Mouse (Mus musculus) heart, postnatal 0 days (tissue): Measurements from ENCODE around the gene Napsa. TPM values are rescaled to one million over a fixed set of nuclear protein-coding genes. Genes with fewer than 3 reads are reported as not detected.

Experiments
- ATAC-seq: fragments of 200-750 bp; cut with Nextera tagmentation; 2 replicates; pipeline ENCODE4 v1.8.0; 2017; ENCODE audit warnings: low read depth, moderate number of reproducible peaks, moderate library complexity; ENCODE audit not compliant: insufficient read depth
- DNase-seq: peaks from one replicate; pipeline ENCODE4 v3.0.0-alpha.2; 2016; ENCODE audit warnings: low spot score
- H3K27ac ChIP-seq: fragments of 300-500 bp; sonication (generic); 2 replicates; pipeline ENCODE4 v1.5.1; 2014; ENCODE audit warnings: low read depth, mild to moderate bottlenecking
- H3K27me3 ChIP-seq: fragments of 300-500 bp; sonication (generic); 2 replicates; pipeline ENCODE4 v1.6.1; 2014; ENCODE audit warnings: low read length, mixed read lengths; ENCODE audit not compliant: control insufficient read depth, insufficient read depth
- H3K36me3 ChIP-seq: fragments of 300-500 bp; sonication (generic); replicated peaks from 2 replicates; pipeline ENCODE4 v1.6.1; 2014; ENCODE audit warnings: low read length, mixed read lengths; ENCODE audit not compliant: control insufficient read depth, insufficient read depth
- H3K4me1 ChIP-seq: fragments of 300-500 bp; sonication (generic); 2 replicates; pipeline ENCODE4 v1.6.1; 2014; ENCODE audit warnings: antibody characterized with exemption; ENCODE audit not compliant: control insufficient read depth, insufficient read depth
- H3K4me2 ChIP-seq: fragments of 300-500 bp; sonication (generic); 2 replicates; pipeline ENCODE4 v1.6.1; 2014; ENCODE audit warnings: low read depth, mild to moderate bottlenecking, low read length, moderate library complexity
- H3K4me3 ChIP-seq: fragments of 300-500 bp; sonication (generic); 2 replicates; pipeline ENCODE4 v1.5.1; 2014; ENCODE audit warnings: low read depth, low read length
- H3K9ac ChIP-seq: fragments of 300-500 bp; sonication (generic); replicated peaks from 2 replicates; pipeline ENCODE4 v1.6.1; 2014; ENCODE audit warnings: low read depth, low read length, mixed read lengths
- H3K9me3 ChIP-seq: fragments of 300-500 bp; sonication (generic); replicated peaks from 2 replicates; pipeline ENCODE4 v1.6.1; 2016; ENCODE audit warnings: low read length; ENCODE audit not compliant: control insufficient read depth
- CTCF ChIP-seq: IDR thresholded peaks from 2 replicates; pipeline ENCODE4 v1.5.1; 2016; ENCODE audit warnings: antibody characterized with exemption, control low read depth, low read depth
- EP300 ChIP-seq: IDR thresholded peaks from 2 replicates; pipeline ENCODE4 v1.6.1; 2016; ENCODE audit warnings: antibody characterized with exemption, low read depth
- WGBS: fragments of 180-500 bp; shearing (Covaris S2); extraction: QIAGEN DNeasy Blood & Tissue Kit; methylation state at CpG from one replicate; pipeline ENCODE4 v1.1.7; 2014; 5-methylcytosine and 5-hydroxymethylcytosine counted together
- microRNA-seq: library from miRNA; unstranded; fragments of <30 nt; microRNA quantifications from one replicate; pipeline ENCODE4, GENCODE M21; 2016
- polyA plus RNA-seq: library from polyadenylated mRNA; unstranded; fragments of >200 nt; fragmentation: Nextera tagmentation; extraction: Ambion mirVana; gene quantifications from 2 replicates; pipeline ENCODE4 v1.2.1, GENCODE M21; 2015
- total RNA-seq: library from RNA; depleted of rRNA; stranded (reverse); fragments of >200 nt; gene quantifications from 2 replicates; pipeline ENCODE4 v1.2.3, GENCODE M21; 2014; ENCODE audit warnings: low replicate concordance; rRNA removed

Napsa gene
- total and polyA plus RNA-seq, 2 experiments from 2014 or later: 0.81 TPM; not detected in 1

DNA sequence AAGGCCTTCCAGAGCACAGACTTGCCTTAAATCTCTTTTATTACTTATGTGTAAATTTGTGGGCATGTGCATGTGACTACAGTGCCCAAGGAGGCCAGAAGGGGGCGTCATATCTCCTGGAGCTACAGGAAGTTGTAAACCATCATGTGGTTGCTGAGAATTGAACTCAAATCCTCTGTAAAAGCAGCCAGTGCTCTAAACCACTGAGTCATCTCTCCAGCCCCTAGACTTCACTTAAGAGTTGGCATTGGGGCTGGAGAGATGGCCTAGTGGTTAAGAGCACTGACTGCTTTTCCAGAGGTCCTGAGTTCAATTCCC, 53.8 kb downstream of the Napsa start:
- Histone ChIP-seq H3K4me1 (no peaks in the 10 kb centered on the region), H3K4me3 (no peak overlapping the region), H3K9ac (no peak overlapping the region), H3K4me2 (no peak overlapping the region), H3K27ac (no peak overlapping the region), H3K27me3 (0 out of 2 replicates have a peak, but pooled peaks cover 4% of the 10 kb centered on the region), H3K36me3 (no peaks in the 10 kb centered on the region), H3K9me3 (no peaks in the 10 kb centered on the region)
- no peak for TF ChIP-seq EP300
- TF ChIP-seq CTCF: no peak
- no peak for ATAC-seq
- 34% methylated on average over 1 of the region's 1 CpGs for WGBS
- DNase-seq: no peak

DNA sequence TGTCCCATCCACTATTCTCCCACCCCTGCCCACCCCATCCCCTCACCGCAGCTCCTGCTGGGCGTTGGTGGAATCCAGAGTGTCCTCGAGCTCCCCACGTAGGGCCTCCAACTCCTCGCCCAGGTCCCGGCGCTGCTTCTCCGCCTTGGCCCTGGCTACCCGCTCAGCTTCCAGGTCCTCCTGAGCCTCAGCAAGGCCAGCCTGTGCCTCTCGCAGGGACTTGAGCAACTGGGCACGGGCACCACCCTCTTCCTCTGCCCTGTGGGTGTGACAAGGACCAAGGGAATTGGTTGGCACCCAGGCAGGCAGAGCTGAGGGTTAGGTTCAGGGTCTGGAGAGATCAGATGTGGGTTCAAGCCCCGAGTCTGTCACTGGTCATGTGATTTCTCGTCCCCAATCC, 54.8 kb downstream of the Napsa start:
- no peak overlapping the region for H3K4me2 ChIP-seq
- H3K27ac ChIP-seq: no peak overlapping the region
- DNase-seq (no peak), ATAC-seq (no peak)
- H3K9ac ChIP-seq: no peak overlapping the region
- TF ChIP-seq EP300 (no peak), CTCF (no peak)
- H3K36me3 ChIP-seq: no peaks in the 10 kb centered on the region
- H3K27me3 ChIP-seq: 0 out of 2 replicates have a peak, but pooled peaks cover 9% of the 10 kb centered on the region
- no peaks in the 10 kb centered on the region for H3K9me3 ChIP-seq
- H3K4me1 ChIP-seq: no peaks in the 10 kb centered on the region
- no peak overlapping the region for H3K4me3 ChIP-seq
- 63% methylated on average over 13 of the region's 13 CpGs for WGBS

DNA sequence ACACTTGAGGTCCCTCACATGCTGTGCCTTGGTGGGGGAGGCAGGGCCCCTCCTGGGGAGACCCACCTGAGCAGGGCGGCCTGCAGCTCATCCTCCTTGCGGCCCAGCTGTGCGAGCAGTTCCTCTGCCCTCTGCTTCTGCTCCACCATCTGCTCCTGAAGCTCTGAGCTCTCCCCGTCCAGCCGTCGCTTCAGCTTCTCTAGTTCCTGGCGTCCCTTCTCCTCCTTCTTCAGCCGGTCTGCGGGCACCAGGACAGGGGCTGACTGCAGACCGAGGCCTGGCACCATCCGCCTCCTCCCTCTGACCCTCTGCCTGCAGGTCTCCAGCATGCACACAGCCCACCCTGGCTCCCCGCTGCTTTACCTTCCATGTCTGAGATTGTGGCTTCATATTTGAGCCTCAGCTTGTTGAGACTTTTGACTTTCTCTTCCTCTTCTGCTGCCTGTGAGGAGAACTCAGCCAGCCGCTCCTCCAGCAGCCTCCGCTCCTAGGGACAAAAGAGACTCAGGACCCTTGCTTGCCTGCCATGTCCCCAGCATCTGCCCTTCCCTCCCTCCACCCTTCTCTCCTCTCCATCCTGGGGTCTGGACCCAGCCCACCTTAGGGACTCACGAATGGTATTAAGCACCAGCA, 56.3 kb downstream of the Napsa start:
- no peak for ATAC-seq

GRCm38 (mm10) chr7:44630437-44630836, 58.3 kb downstream of the Napsa start:
- TF ChIP-seq CTCF: no peak
- H3K36me3 ChIP-seq: no peaks in the 10 kb centered on the region
- no peak overlapping the region for H3K4me3 ChIP-seq
- 70% methylated on average over 13 of the region's 13 CpGs for WGBS
- ATAC-seq (no peak), DNase-seq (no peak)
- H3K27ac ChIP-seq: no peak overlapping the region
- H3K4me2 ChIP-seq: no peak overlapping the region
- H3K9me3 ChIP-seq: no peaks in the 10 kb centered on the region
- H3K9ac ChIP-seq: no peak overlapping the region
- H3K4me1 ChIP-seq: no peaks in the 10 kb centered on the region
- H3K27me3 ChIP-seq: peaks cover 19% of the 10 kb centered on the region; the same call in 1 of the 2 replicates

More for the DNA sequence above, 56.3 kb downstream of the Napsa start:
- DNase-seq: no peak
- no peaks in the 10 kb centered on the region for H3K4me1 ChIP-seq
- no peak overlapping the region for H3K4me3 ChIP-seq
- peaks cover 16% of the 10 kb centered on the region; the same call in 1 of the 2 replicates for H3K27me3 ChIP-seq
- whole genome bisulfite sequencing: 75% methylated on average over 15 of the region's 15 CpGs
- no peak overlapping the region for H3K27ac ChIP-seq
- no peaks in the 10 kb centered on the region for H3K36me3 ChIP-seq
- no peak for TF ChIP-seq CTCF
- TF ChIP-seq EP300: no peak
- no peaks in the 10 kb centered on the region for H3K9me3 ChIP-seq
- H3K4me2 ChIP-seq: no peak overlapping the region
- no peak overlapping the region for H3K9ac ChIP-seq

DNA sequence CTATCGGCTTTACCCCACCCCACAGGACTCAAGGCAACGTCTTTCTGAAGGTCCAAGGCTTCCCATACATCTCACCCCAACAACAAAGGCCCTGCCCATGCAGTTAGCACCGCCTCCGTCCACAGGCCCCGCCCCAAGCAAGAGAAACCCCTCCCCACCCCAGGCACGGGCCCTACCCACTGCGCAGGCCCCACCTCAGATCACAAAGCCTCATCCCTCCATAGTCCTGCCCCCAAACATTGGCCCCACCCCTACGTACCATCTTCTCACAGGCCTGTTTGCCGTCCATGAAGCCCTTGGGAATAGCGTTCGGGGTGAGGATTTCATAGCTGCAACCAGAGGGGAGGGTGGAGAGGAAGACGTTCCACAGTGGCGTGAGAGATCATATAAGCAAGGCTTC, 60.5 kb downstream of the Napsa start:
- DNase-seq (no peak), ATAC-seq (no peak)
- Histone ChIP-seq H3K27me3 (peaks cover 23% of the 10 kb centered on the region; the same call in 1 of the 2 replicates), H3K27ac (no peak overlapping the region), H3K9me3 (no peaks in the 10 kb centered on the region), H3K4me3 (no peak overlapping the region), H3K4me2 (no peak overlapping the region), H3K9ac (no peak overlapping the region), H3K36me3 (no peaks in the 10 kb centered on the region), H3K4me1 (no peaks in the 10 kb centered on the region)
- no peak for TF ChIP-seq CTCF
- 20% methylated on average over 13 of the region's 13 CpGs for WGBS

GRCm38 (mm10) chr7:44633407-44633806, 61.2 kb downstream of the Napsa start:
- H3K9ac ChIP-seq: no peak overlapping the region
- no peak overlapping the region for H3K27ac ChIP-seq
- H3K4me3 ChIP-seq: no peak overlapping the region
- DNase-seq (no peak), ATAC-seq (no peak)
- no peaks in the 10 kb centered on the region for H3K36me3 ChIP-seq
- no peak overlapping the region for H3K4me2 ChIP-seq
- 11% methylated on average over 15 of the region's 15 CpGs for WGBS
- H3K27me3 ChIP-seq: peaks cover 30% of the 10 kb centered on the region; the same call in 1 of the 2 replicates
- H3K9me3 ChIP-seq: no peaks in the 10 kb centered on the region
- no peaks in the 10 kb centered on the region for H3K4me1 ChIP-seq
- TF ChIP-seq CTCF (no peak; the same call in 1 of the 2 replicates), EP300 (no peak)

Small RNA genes lying within 50 kb of the gene (microRNA-seq; reads per million reads assigned to microRNA genes)
- gene Mir7053: 0.71 reads per million

Other genes with a start within 250 kb of the Napsa start
- gene Syt3, start 188.3 kb upstream of the Napsa start, total RNA-seq: 0.58 and 3.1 TPM in 2 replicates
- gene Syt3, start 188.3 kb upstream of the Napsa start, polyA plus RNA-seq: 0.81 and 0.86 TPM in 2 replicates
- not detected in 2 replicates for gene 1700008O03Rik, start 186.6 kb upstream of the Napsa start, total RNA-seq
- 0.14 and 0.52 TPM in 2 replicates for gene 1700008O03Rik, start 186.6 kb upstream of the Napsa start, polyA plus RNA-seq
- gene Lrrc4b, start 143.4 kb upstream of the Napsa start, total RNA-seq: 55.6 and 89.5 TPM in 2 replicates
- gene Lrrc4b, start 143.4 kb upstream of the Napsa start, polyA plus RNA-seq: 2.8 TPM in 2 replicates
- 7.5 TPM in 1 of 2 replicates, not detected in the other for gene Aspdh, start 107.0 kb upstream of the Napsa start, total RNA-seq
- gene Aspdh, start 107.0 kb upstream of the Napsa start, polyA plus RNA-seq: 0.40 and 0.86 TPM in 2 replicates
- 123 and 143 TPM in 2 replicates for gene Josd2, start 104.4 kb upstream of the Napsa start, total RNA-seq
- 91.2 and 105 TPM in 2 replicates for gene Josd2, start 104.4 kb upstream of the Napsa start, polyA plus RNA-seq
- 206 and 212 TPM in 2 replicates for gene Emc10, start 75.9 kb upstream of the Napsa start, total RNA-seq
- gene Emc10, start 75.9 kb upstream of the Napsa start, polyA plus RNA-seq: 67.0 and 73.2 TPM in 2 replicates
- 3.2 and 4.3 TPM in 2 replicates for gene Fam71e1, start 75.8 kb upstream of the Napsa start, total RNA-seq
- 11.4 and 12.5 TPM in 2 replicates for gene Fam71e1, start 75.8 kb upstream of the Napsa start, polyA plus RNA-seq
- 3.3 and 4.5 TPM in 2 replicates for gene Mybpc2, start 47.7 kb upstream of the Napsa start, total RNA-seq
- 2.5 and 2.6 TPM in 2 replicates for gene Mybpc2, start 47.7 kb upstream of the Napsa start, polyA plus RNA-seq
- gene Spib, start 40.3 kb upstream of the Napsa start, total RNA-seq: 1.2 and 2.6 TPM in 2 replicates
- 0.11 and 0.12 TPM in 2 replicates for gene Spib, start 40.3 kb upstream of the Napsa start, polyA plus RNA-seq
- gene Pold1, start 23.5 kb upstream of the Napsa start, total RNA-seq: 36.1 and 41.8 TPM in 2 replicates
- gene Pold1, start 23.5 kb upstream of the Napsa start, polyA plus RNA-seq: 18.3 and 18.9 TPM in 2 replicates
- gene Nr1h2, start 18.4 kb upstream of the Napsa start, total RNA-seq: 60.9 and 70.3 TPM in 2 replicates
- gene Nr1h2, start 18.4 kb upstream of the Napsa start, polyA plus RNA-seq: 50.1 and 51.3 TPM in 2 replicates
- not detected in 2 replicates for gene Kcnc3, start 18.3 kb downstream of the Napsa start, total RNA-seq
- gene Kcnc3, start 18.3 kb downstream of the Napsa start, polyA plus RNA-seq: not detected in 2 replicates
- gene Myh14, start 98.5 kb downstream of the Napsa start, total RNA-seq: 2.9 TPM in 2 replicates
- 0.89 and 1.4 TPM in 2 replicates for gene Myh14, start 98.5 kb downstream of the Napsa start, polyA plus RNA-seq
- gene Izumo2, start 136.4 kb downstream of the Napsa start, total RNA-seq: not detected in 2 replicates
- gene Izumo2, start 136.4 kb downstream of the Napsa start, polyA plus RNA-seq: not detected in 2 replicates
- 25.7 and 31.7 TPM in 2 replicates for gene Vrk3, start 176.0 kb downstream of the Napsa start, total RNA-seq
- 28.7 and 32.9 TPM in 2 replicates for gene Vrk3, start 176.0 kb downstream of the Napsa start, polyA plus RNA-seq
- gene Zfp473, start 178.7 kb downstream of the Napsa start, total RNA-seq: 0.46 TPM in 1 of 2 replicates, not detected in the other
- gene Zfp473, start 178.7 kb downstream of the Napsa start, polyA plus RNA-seq: 0.15 TPM in 2 replicates
- gene Nup62, start 243.7 kb downstream of the Napsa start, total RNA-seq: 75.3 and 78.0 TPM in 2 replicates
- 37.6 and 40.9 TPM in 2 replicates for gene Nup62, start 243.7 kb downstream of the Napsa start, polyA plus RNA-seq
- not detected in 2 replicates for gene Il4i1, start 244.0 kb downstream of the Napsa start, total RNA-seq
- gene Il4i1, start 244.0 kb downstream of the Napsa start, polyA plus RNA-seq: 0.93 and 1.1 TPM in 2 replicates
- 5.6 and 16.0 TPM in 2 replicates for gene Atf5, start 244.3 kb downstream of the Napsa start, total RNA-seq
- gene Atf5, start 244.3 kb downstream of the Napsa start, polyA plus RNA-seq: 3.0 and 3.5 TPM in 2 replicates